Mouse (Mus musculus) spleen, adult 2 months (tissue): ENCODE data around the gene Tinagl1.

ENCODE experiments used
- CTCF ChIP-seq: fragments of 200-500 bp; IDR thresholded peaks from 2 replicates; pipeline ENCODE4 v1.5.1; 2011; ENCODE audit warnings: mild to moderate bottlenecking, inconsistent platforms; ENCODE audit not compliant: insufficient read depth, insufficient read length, insufficient replicate concordance; ENCODE audit errors: extremely low read depth
- POLR2A ChIP-seq: fragments of 200-500 bp; IDR thresholded peaks from 2 replicates; pipeline ENCODE4 v1.6.1; 2011; ENCODE audit warnings: low read depth, low read length, inconsistent platforms

DNA sequence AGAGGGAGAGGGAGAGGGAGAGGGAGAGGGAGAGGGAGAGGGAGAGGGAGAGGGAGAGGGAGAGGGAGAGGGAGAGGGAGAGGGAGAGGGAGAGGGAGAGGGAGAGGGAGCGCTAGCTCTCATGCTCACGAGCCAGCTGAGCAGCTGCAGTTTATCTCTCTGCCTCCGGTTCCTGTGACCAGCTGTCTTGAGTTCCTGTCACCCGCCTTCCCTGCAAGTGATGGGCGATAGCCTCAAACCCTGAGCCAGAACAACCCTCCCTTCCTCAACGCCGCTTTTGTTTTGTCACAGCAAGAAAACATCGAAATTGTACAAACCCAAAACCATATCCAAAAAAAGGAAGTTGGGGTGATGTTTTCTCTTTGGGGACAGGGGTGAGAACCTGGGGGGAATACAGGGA lies 21.6 kb upstream of the Tinagl1 start:
- TF ChIP-seq CTCF (no peak), POLR2A (no peak)
